Mouse (Mus musculus) limb, embryonic 14.5 days (tissue): ENCODE measurements around the gene Ccr7. TPM values are rescaled to one million over a fixed set of nuclear protein-coding genes. Genes with fewer than 3 reads are reported as not detected.

ENCODE experiments used
- ATAC-seq: fragments of 200-750 bp; cut with Nextera tagmentation; 2 replicates; pipeline ENCODE4 v1.8.0; 2017; ENCODE audit warnings: low read depth, moderate number of reproducible peaks, moderate TSS enrichment; ENCODE audit not compliant: low FRiP score
- DNase-seq: peaks from one replicate; pipeline ENCODE4 v3.0.0-alpha.2; 2015; ENCODE audit warnings: low spot score
- H3K27ac ChIP-seq: fragments of 300-500 bp; sonication (generic); replicated peaks from 2 replicates; pipeline ENCODE4 v1.5.1; 2014; ENCODE audit warnings: low read depth, mild to moderate bottlenecking, low read length, moderate library complexity, mixed read lengths
- H3K27me3 ChIP-seq: fragments of 300-500 bp; sonication (generic); 2 replicates; pipeline ENCODE4 v1.6.1; 2014; ENCODE audit warnings: low read length, mixed read lengths; ENCODE audit not compliant: control insufficient read depth, insufficient read depth
- H3K36me3 ChIP-seq: fragments of 300-500 bp; sonication (generic); 2 replicates; pipeline ENCODE4 v1.6.1; 2014; ENCODE audit warnings: mild to moderate bottlenecking, low read length, moderate library complexity, mixed read lengths; ENCODE audit not compliant: control insufficient read depth, insufficient read depth
- H3K4me1 ChIP-seq: fragments of 300-500 bp; sonication (generic); 2 replicates; pipeline ENCODE4 v1.6.1; 2014; ENCODE audit warnings: antibody characterized with exemption, low read length, mixed read lengths; ENCODE audit not compliant: control insufficient read depth, insufficient read depth
- H3K4me2 ChIP-seq: fragments of 300-500 bp; sonication (generic); replicated peaks from 2 replicates; pipeline ENCODE4 v1.6.1; 2014; ENCODE audit warnings: low read depth, mild to moderate bottlenecking, low read length, moderate library complexity; ENCODE audit not compliant: severe bottlenecking
- H3K4me3 ChIP-seq: fragments of 300-500 bp; sonication (generic); replicated peaks from 2 replicates; pipeline ENCODE4 v1.5.1; 2014; ENCODE audit warnings: low read length
- H3K9ac ChIP-seq: fragments of 300-500 bp; sonication (generic); 2 replicates; pipeline ENCODE4 v1.6.1; 2014; ENCODE audit warnings: mild to moderate bottlenecking, low read depth, low read length, moderate library complexity; ENCODE audit not compliant: severe bottlenecking
- H3K9me3 ChIP-seq: fragments of 300-500 bp; sonication (generic); 2 replicates; pipeline ENCODE4 v1.6.1; 2016; ENCODE audit warnings: low read length; ENCODE audit not compliant: control insufficient read depth
- POLR2A ChIP-seq: fragments of 200-500 bp; IDR thresholded peaks from 2 replicates; pipeline ENCODE4 v1.8.0; 2012; ENCODE audit warnings: inconsistent platforms, mild to moderate bottlenecking, moderate library complexity, borderline replicate concordance; ENCODE audit not compliant: insufficient read depth, insufficient read length; ENCODE audit errors: extremely low read depth
- WGBS: fragments of 180-500 bp; shearing (Covaris S2); extraction: QIAGEN DNeasy Blood & Tissue Kit; methylation state at CpG from one replicate; pipeline ENCODE4 v1.1.7; 2014; 5-methylcytosine and 5-hydroxymethylcytosine counted together
- polyA plus RNA-seq, 2 experiments: library from polyadenylated mRNA; depleted of rRNA in 1 of 2; stranded (reverse) in 1 of 2; unstranded in 1 of 2; fragments of >200 nt; fragmentation: Nextera tagmentation in 1 of 2; extraction: Ambion mirVana in 1 of 2; gene quantifications; 2 replicates each; pipeline versions ENCODE4 v1.2.1 to v1.2.3; 2012 to 2014

The Ccr7 gene
- polyA plus RNA-seq, 2 experiments: 0.65 to 0.94 TPM

- Histone ChIP-seq H3K4me1 (peaks cover 27% of the 10 kb centered on the region), H3K9me3 (no peaks in the 10 kb centered on the region), H3K4me2 (no peak overlapping the region), H3K27me3 (no peaks in the 10 kb centered on the region), H3K27ac (no peak overlapping the region), H3K4me3 (no peak overlapping the region), H3K36me3 (no peaks in the 10 kb centered on the region), H3K9ac (no peak overlapping the region)
- no peak for ATAC-seq
- DNase-seq: no peak
- no peak for TF ChIP-seq POLR2A
- WGBS: 62% methylated on average over 3 of the region's 3 CpGs
These were observed 46.6 kb downstream of the Ccr7 start for GRCm38 (mm10) chr11:99108296-99108695.

- H3K9me3 ChIP-seq: no peaks in the 10 kb centered on the region
- no peaks in the 10 kb centered on the region for H3K36me3 ChIP-seq
- H3K4me2 ChIP-seq: no peak overlapping the region
- H3K4me1 ChIP-seq: peaks cover 18% of the 10 kb centered on the region
- no peak overlapping the region; the same call in 1 of the 2 replicates for H3K9ac ChIP-seq
- no peaks in the 10 kb centered on the region for H3K27me3 ChIP-seq
- 40% methylated on average over 12 of the region's 12 CpGs for WGBS
- H3K4me3 ChIP-seq: no peak overlapping the region
- DNase-seq: no peak
- H3K27ac ChIP-seq: peak overlapping the region; percentile 53; the same call in 1 of the 2 replicates
- ATAC-seq: peak; percentile 10; the same call in 1 of the 2 replicates
- TF ChIP-seq POLR2A: no peak
These were observed 48.7 kb downstream of the Ccr7 start for GRCm38 (mm10) chr11:99105981-99106726.

- no peak for DNase-seq
- H3K9me3 ChIP-seq: no peaks in the 10 kb centered on the region
- H3K27ac ChIP-seq: no peak overlapping the region
- 61% methylated on average over 9 of the region's 9 CpGs for WGBS
- no peaks in the 10 kb centered on the region for H3K36me3 ChIP-seq
- peaks cover 22% of the 10 kb centered on the region for H3K4me1 ChIP-seq
- no peak overlapping the region for H3K4me2 ChIP-seq
- TF ChIP-seq POLR2A: no peak
- no peak overlapping the region for H3K4me3 ChIP-seq
- ATAC-seq: no peak
- H3K27me3 ChIP-seq: no peaks in the 10 kb centered on the region
- no peak overlapping the region for H3K9ac ChIP-seq
These were observed 50.1 kb downstream of the Ccr7 start for GRCm38 (mm10) chr11:99104609-99105410.

- no peak for DNase-seq
- Histone ChIP-seq H3K36me3 (no peaks in the 10 kb centered on the region), H3K27ac (no peak overlapping the region), H3K9me3 (no peaks in the 10 kb centered on the region), H3K4me1 (peaks cover 32% of the 10 kb centered on the region), H3K27me3 (no peaks in the 10 kb centered on the region), H3K4me2 (no peak overlapping the region), H3K4me3 (no peak overlapping the region), H3K9ac (no peak overlapping the region)
- no peak for ATAC-seq
- TF ChIP-seq POLR2A: no peak
- WGBS: 77% methylated on average over 9 of the region's 9 CpGs
These were observed 52.2 kb downstream of the Ccr7 start for GRCm38 (mm10) chr11:99102575-99103270.

GRCm38 (mm10) chr11:99101693-99102092 is 53.2 kb downstream of the Ccr7 start:
- 73% methylated on average over 8 of the region's 8 CpGs for WGBS
- Histone ChIP-seq H3K27me3 (no peaks in the 10 kb centered on the region), H3K4me2 (no peak overlapping the region), H3K9ac (no peak overlapping the region), H3K4me1 (peaks cover 29% of the 10 kb centered on the region), H3K36me3 (no peaks in the 10 kb centered on the region), H3K27ac (0 out of 2 replicates have a peak overlapping the region, but pooled peaks have one; percentile 13), H3K4me3 (no peak overlapping the region), H3K9me3 (no peaks in the 10 kb centered on the region)
- no peak for TF ChIP-seq POLR2A
- DNase-seq (no peak), ATAC-seq (no peak)
